ENCODE assay signal across 21 mouse cellular contexts in genomic region chrX:78553399-78553798, GRCm38 (mm10).
"Had no signal": no experiment of that assay in that cellular context is flagged by ENCODE, and none has a peak within 500 bp of the region (broad histone marks: within the 10 kb centered on the region; RNA-seq: fewer than 3 reads in every experiment).

No protein-coding gene starts in this region.

- ATAC-seq: lung, postnatal 0 days; midbrain, embryonic 16.5 days had no signal

- H3K4me3 ChIP-seq: lung, embryonic 15.5 days; megakaryocyte, embryonic 14.5 days; midbrain, embryonic 10.5 days; midbrain, embryonic 12.5 days; myocyte; neural tube, embryonic 13.5 days; neural tube, embryonic 15.5 days; stomach, embryonic 15.5 days had no signal

- H3K27ac ChIP-seq: lung, embryonic 15.5 days; macrophage; midbrain, embryonic 10.5 days; midbrain, embryonic 12.5 days; neural tube, embryonic 13.5 days; neural tube, embryonic 15.5 days; stomach, embryonic 15.5 days; stomach, postnatal 0 days had no signal

- DNase-seq: lung, adult 2 months; lung, postnatal 14 days; lung, postnatal 36 days; midbrain, embryonic 14.5 days; retina, postnatal 1 day; right cerebral cortex, postnatal 14 days; thymus, adult 2 months; thymus, postnatal 25 days; thymus, postnatal 4 days had no signal

- H3K36me3 ChIP-seq: lung, embryonic 15.5 days; midbrain, embryonic 10.5 days; midbrain, embryonic 12.5 days; neural tube, embryonic 13.5 days; neural tube, embryonic 15.5 days; stomach, embryonic 15.5 days had no signal

- H3K9me3 ChIP-seq: lung, embryonic 15.5 days; megakaryocyte, embryonic 14.5 days; midbrain, embryonic 10.5 days; midbrain, embryonic 12.5 days; neural tube, embryonic 13.5 days; neural tube, embryonic 15.5 days; stomach, embryonic 15.5 days had no signal

- H3K4me1 ChIP-seq: lung, embryonic 15.5 days; megakaryocyte, embryonic 14.5 days; midbrain, embryonic 10.5 days; midbrain, embryonic 12.5 days; neural tube, embryonic 13.5 days; neural tube, embryonic 15.5 days; stomach, embryonic 15.5 days had no signal

- H3K4me2 ChIP-seq: lung, embryonic 15.5 days; midbrain, embryonic 12.5 days; neural tube, embryonic 13.5 days; neural tube, embryonic 15.5 days; stomach, embryonic 15.5 days had no signal

- H3K27me3 ChIP-seq: lung, embryonic 15.5 days; megakaryocyte, embryonic 14.5 days; midbrain, embryonic 12.5 days; neural tube, embryonic 13.5 days; neural tube, embryonic 15.5 days; stomach, embryonic 15.5 days had no signal

- H3K9ac ChIP-seq: lung, embryonic 15.5 days; midbrain, embryonic 12.5 days; neural tube, embryonic 13.5 days; neural tube, embryonic 15.5 days; stomach, embryonic 15.5 days had no signal
